Mouse (Mus musculus): Measurements from ENCODE around the gene Synj1.

DNA sequence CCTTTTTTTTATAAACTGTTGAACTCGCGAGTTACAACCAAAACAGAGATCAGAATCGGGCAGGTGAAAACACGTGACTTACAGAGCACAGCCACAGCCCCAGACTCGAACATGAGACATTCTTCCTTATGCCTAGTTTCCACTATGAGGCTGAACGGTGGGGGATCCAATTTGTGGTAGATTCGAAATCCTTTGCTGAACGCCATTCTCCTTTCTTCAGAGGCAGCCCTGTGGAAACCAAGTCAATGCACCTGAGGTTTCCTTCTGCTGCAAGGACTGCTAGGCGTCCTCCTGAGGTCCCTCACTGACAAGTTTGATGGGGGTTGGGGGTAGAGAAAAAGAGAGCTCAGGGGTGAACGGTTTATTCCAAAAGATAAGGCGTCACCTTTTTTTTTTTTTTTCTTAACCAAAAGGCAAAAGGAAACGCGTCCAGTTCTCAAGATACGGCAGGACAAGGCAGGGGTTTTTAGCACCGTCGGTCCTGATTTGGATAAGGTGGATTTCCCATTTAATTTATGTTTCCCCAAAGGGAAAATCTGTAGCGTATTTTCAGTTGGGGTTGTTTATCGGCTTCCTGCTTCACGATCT is 1.1 kb downstream of the Synj1 start:
- TF ChIP-seq CTCF (IDR thresholded peaks at IDR 0.05; ENCODE audit: borderline replicate concordance, insufficient read depth, low read depth, low read length) (no peak), POLR2A (IDR thresholded peaks at IDR 0.05; ENCODE audit: borderline replicate concordance, insufficient read depth, low read length) (no peak)
